Mouse (Mus musculus) thymus, adult 2 months (tissue): Measurements from ENCODE around the gene Wfdc15b. TPM values are rescaled to one million over a fixed set of nuclear protein-coding genes. Genes with fewer than 3 reads are reported as not detected.

ENCODE experiments used
- DNase-seq: peaks from one replicate; pipeline ENCODE4 v3.0.0; 2021
- H3K27ac ChIP-seq: fragments of 200-500 bp; 2 replicates; pipeline ENCODE4 v1.5.1; 2012; ENCODE audit warnings: low read length, control low read depth; ENCODE audit not compliant: control insufficient read depth, insufficient read depth
- H3K27me3 ChIP-seq: fragments of 200-500 bp; 2 replicates; pipeline ENCODE4 v1.6.1; 2012; ENCODE audit warnings: mild to moderate bottlenecking, low read length, moderate library complexity, mixed read lengths; ENCODE audit not compliant: control insufficient read depth, insufficient read depth
- H3K36me3 ChIP-seq: fragments of 200-500 bp; 2 replicates; pipeline ENCODE4 v1.6.1; 2012; ENCODE audit warnings: mild to moderate bottlenecking, low read length, moderate library complexity; ENCODE audit not compliant: control insufficient read depth, insufficient read depth
- H3K4me1 ChIP-seq: fragments of 200-500 bp; replicated peaks from 2 replicates; pipeline ENCODE4 v1.6.1; 2012; ENCODE audit warnings: low read length; ENCODE audit not compliant: control insufficient read depth, insufficient read depth
- H3K4me3 ChIP-seq: fragments of 200-500 bp; 2 replicates; pipeline ENCODE4 v1.5.1; 2012; ENCODE audit warnings: mild to moderate bottlenecking, low read length, control low read depth, moderate library complexity; ENCODE audit not compliant: control insufficient read depth, insufficient read depth
- CTCF ChIP-seq: fragments of 200-500 bp; IDR thresholded peaks from 2 replicates; pipeline ENCODE4 v1.5.1; 2012; ENCODE audit warnings: mild to moderate bottlenecking, control low read depth, low read length, moderate library complexity, borderline replicate concordance; ENCODE audit not compliant: control insufficient read depth, poor library complexity, insufficient read depth; ENCODE audit errors: extremely low read depth
- POLR2A ChIP-seq: fragments of 200-500 bp; IDR thresholded peaks from 2 replicates; pipeline ENCODE4 v1.6.1; 2012; ENCODE audit warnings: mild to moderate bottlenecking, low read length, control low read depth, moderate library complexity; ENCODE audit not compliant: control insufficient read depth, poor library complexity, insufficient read depth; ENCODE audit errors: extremely low read depth
- WGBS: fragments of 180-500 bp; shearing (Covaris S2); methylation state at CpG from one replicate; pipeline ENCODE4 v1.1.7; 2018; 5-methylcytosine and 5-hydroxymethylcytosine counted together
- polyA plus RNA-seq: library from polyadenylated mRNA; depleted of rRNA; stranded (reverse); fragments of >200 nt; gene quantifications from 2 replicates; pipeline ENCODE4 v1.2.3, GENCODE M21; 2012

Wfdc15b gene
- polyA plus RNA-seq, 1 experiment = not detected

DNA sequence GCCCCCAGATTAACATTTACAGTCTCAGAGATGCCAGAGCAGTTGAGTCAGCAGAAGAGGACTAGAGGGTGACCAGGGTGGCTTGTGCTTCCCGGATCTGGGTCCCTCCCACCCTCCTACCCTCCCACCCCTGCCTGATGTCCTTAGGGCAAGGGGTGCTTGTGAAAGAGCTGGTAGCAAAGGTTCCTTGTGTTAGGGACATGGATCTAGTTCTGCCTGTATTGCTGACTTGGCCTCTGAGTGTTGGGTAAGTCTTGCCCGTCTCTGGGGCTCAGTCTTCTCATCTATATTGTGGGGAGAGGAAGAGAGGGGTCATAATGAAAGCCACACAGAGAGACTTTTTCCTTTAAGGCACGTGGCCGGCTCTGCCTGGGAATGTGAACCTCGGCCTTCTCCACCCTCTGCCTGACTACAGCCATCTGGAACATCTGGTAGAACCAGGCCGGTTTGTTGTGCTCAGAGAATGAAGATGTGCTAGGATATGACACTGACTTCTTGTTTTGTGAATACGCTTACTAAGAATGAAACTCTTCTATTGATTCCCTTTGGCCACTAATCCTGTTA lies 38.7 kb downstream of the Wfdc15b start, which contains the start of gene Wfdc5:
Gene Wfdc5, minus strand, starts transcription at position 51 of the 564 bp plus-strand sequence.
- no peak for DNase-seq

DNA sequence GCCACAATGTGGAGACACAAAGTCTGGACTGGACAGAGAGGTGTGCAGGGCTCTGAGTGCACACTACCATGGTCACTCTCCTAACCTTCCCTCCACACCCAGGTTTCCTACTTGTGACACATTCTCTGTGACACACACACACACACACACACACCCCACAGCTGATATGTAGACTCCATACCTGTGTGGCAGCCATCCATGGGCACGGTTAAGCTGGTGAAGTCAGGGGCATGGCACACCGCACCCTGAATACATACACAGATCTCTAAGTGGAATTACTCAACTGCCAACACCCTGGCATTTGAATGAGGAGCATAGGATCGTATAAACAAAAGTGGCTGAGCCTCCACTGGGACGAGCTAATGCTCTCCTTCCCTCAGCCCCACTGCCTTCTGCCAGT lies 40.7 kb downstream of the Wfdc15b start:
- Histone ChIP-seq H3K4me1 (peaks cover 4% of the 10 kb centered on the region; the same call in 1 of the 2 replicates), H3K36me3 (no peaks in the 10 kb centered on the region), H3K27ac (no peak overlapping the region), H3K27me3 (no peaks in the 10 kb centered on the region), H3K4me3 (no peak overlapping the region)
- no peak for TF ChIP-seq CTCF
- 93% methylated on average over 4 of the region's 4 CpGs for WGBS
- no peak for DNase-seq

More for the DNA sequence above, 38.7 kb downstream of the Wfdc15b start, which contains the start of gene Wfdc5:
- Histone ChIP-seq H3K4me3 (no peak within 1 kb of the TSS), H3K27ac (no peak within 1 kb of the TSS), H3K27me3 (no peaks in the 10 kb centered on the region), H3K36me3 (no peaks in the 10 kb centered on the region), H3K4me1 (peaks cover 4% of the 10 kb centered on the region; the same call in 1 of the 2 replicates)
- no peak for TF ChIP-seq POLR2A
- no peak for TF ChIP-seq CTCF
- 94% methylated on average over 7 of the region's 7 CpGs for WGBS

DNA sequence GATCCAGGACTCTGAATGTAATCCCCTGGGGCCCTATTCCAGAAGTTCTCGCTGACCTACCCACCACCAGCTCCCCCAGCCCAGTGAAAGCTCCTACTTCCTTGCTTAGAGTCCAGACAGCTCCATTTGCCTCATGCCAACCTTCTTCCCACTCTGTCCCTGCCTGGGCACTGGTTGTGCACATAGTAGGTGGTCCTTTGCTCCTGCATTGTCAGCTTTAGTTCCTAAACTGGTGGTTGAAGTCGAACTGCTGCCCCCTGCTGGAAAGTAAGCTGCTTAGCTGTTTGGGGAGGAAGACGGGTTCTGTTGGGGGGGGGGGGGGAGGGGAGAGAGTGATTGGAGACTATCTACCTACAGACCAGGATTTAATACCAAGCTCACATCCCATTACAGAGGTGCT lies 41.3 kb downstream of the Wfdc15b start:
- DNase-seq = peak; percentile 35
- 47% methylated on average over 3 of the region's 3 CpGs for WGBS

DNA sequence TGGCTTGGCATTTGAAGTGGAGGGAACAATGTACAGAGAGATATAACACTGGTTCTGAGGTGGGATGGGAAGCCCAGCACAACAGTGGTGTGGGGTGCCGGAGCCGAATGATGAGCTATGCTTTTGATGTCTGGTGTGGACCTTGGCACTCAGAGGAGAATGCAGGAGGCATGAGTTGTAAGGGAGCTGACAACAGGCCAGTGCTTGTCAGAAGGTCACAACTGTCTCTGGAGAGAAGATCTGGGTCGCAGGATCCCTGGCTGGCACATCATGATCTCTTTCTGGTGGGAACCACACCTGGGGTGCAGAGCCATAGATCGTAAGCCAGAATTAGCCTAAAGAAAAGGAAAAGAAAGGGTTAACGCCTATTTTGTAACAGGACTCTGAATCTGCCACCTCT lies 43.6 kb downstream of the Wfdc15b start:
- Histone ChIP-seq H3K4me3 (no peak overlapping the region), H3K36me3 (no peaks in the 10 kb centered on the region), H3K27me3 (no peaks in the 10 kb centered on the region), H3K4me1 (no peaks in the 10 kb centered on the region), H3K27ac (no peak overlapping the region)
- no peak for DNase-seq
- no peak for TF ChIP-seq CTCF
- TF ChIP-seq POLR2A = no peak
- whole genome bisulfite sequencing = 94% methylated on average over 5 of the region's 5 CpGs

More for the DNA sequence above, 41.3 kb downstream of the Wfdc15b start:
- Histone ChIP-seq H3K36me3 (no peaks in the 10 kb centered on the region), H3K27ac (no peak overlapping the region), H3K4me1 (peaks cover 4% of the 10 kb centered on the region; the same call in 1 of the 2 replicates), H3K4me3 (no peak overlapping the region), H3K27me3 (no peaks in the 10 kb centered on the region)
- peak; percentile 60; the same call in 1 of the 2 replicates for TF ChIP-seq CTCF
- no peak for TF ChIP-seq POLR2A

DNA sequence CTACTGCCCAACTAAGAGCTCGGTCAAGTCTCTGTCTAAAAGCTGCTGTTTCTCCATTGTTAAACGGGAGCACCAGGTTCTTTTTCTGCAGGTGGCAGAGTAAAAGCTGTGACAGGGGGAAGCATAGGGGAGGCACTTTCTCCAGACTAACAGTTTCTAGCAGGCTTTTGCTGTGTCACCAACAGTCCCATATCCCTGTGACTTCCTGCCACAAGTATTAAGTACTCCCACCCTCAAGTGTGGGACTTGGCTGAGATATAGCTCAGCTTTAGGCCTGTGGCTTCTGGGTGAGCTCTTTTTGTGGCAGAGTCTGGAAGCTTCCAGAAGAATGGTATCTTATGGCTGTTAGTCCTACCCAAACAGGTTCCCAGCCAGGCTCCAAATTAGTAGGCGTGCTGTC lies 45.6 kb downstream of the Wfdc15b start:
- Histone ChIP-seq H3K4me3 (no peak overlapping the region), H3K36me3 (no peaks in the 10 kb centered on the region), H3K27me3 (peaks cover 9% of the 10 kb centered on the region; the same call in 1 of the 2 replicates), H3K27ac (no peak overlapping the region), H3K4me1 (no peaks in the 10 kb centered on the region)
- TF ChIP-seq CTCF (no peak), POLR2A (no peak)
- 24% methylated on average over 3 of the region's 3 CpGs for WGBS
- DNase-seq = no peak

DNA sequence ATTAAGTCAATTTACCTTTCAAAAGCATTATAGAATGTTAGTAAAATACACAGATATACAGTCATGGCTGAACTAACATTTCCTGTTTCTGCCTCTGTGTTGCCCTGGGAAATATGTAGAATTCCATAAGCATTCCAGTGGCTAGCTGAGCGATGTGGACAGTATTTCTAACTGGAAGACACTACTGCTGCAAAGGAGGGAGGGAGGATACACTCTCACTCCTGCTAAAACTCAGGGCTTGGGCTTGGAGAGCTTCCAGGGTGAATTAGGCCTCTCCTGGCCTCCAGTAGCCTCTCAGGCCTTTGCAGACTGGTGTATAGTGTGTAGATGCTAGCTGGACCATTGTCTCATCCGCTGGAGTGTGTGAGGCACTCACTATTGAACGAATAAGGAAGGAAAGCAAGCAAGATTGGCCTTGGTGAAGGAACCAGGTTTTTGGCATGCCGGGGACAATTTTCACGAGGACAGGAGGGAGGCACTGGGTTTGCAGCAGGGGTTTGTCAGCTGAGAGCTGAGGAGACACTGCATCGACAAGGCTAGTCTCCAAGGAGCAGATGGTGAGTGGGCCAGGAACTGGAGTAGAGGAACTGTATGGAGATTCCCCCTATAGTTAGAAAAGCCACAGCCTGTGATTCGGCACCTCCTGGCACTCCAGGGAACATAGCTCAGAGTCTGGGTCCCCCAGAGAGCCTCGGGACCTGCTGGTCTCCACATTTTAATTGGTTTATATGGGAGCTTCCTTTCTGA lies 46.6 kb downstream of the Wfdc15b start:
- no peaks in the 10 kb centered on the region for H3K36me3 ChIP-seq
- H3K27ac ChIP-seq = no peak overlapping the region
- TF ChIP-seq POLR2A = no peak
- no peak for TF ChIP-seq CTCF
- H3K4me1 ChIP-seq = no peaks in the 10 kb centered on the region
- no peak overlapping the region for H3K4me3 ChIP-seq
- no peak for DNase-seq
- H3K27me3 ChIP-seq = peaks cover 17% of the 10 kb centered on the region; the same call in 1 of the 2 replicates
- 82% methylated on average over 8 of the region's 8 CpGs for WGBS
